Mouse (Mus musculus): ENCODE results near the gene Angptl1. TPM values are rescaled to one million over a fixed set of nuclear protein-coding genes. Genes with fewer than 3 reads are reported as not detected.

Gene Angptl1
- polyA plus RNA-seq (2014; fragmentation: Illumina TruSeq; extraction: RNeasy Lipid Tissue Mini Kit (QIAGEN cat#74804); ENCODE audit: low read depth, low replicate concordance) = 0.65 TPM

DNA sequence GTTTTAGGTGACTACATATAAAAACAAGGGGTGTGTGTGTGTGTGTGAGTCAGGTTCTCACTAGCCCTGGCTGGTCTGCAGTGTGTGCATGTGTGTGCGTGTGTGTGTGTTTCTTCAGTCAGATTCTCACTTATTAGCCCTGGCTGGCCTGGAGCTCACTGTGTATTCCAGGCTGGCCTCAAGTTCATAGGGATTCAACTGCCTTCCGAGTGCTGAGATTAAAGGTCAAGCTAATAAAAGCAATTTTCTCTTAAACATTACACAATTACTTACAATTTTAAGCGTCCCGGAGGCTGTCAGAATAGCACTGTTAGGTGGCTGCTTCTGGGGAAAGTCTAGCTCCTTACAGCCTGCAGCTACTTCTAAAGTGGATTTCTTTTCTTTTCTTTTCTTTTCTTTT lies at the start of gene Angptl1:
Gene Angptl1 (plus strand): TSS at position 386 of the 400 bp plus-strand sequence.

Other genes starting within 250 kb of the Angptl1 start
- gene Tor3a, start 164.2 kb upstream of the Angptl1 start, polyA plus RNA-seq (2014; fragmentation: Illumina TruSeq; extraction: RNeasy Lipid Tissue Mini Kit (QIAGEN cat#74804); ENCODE audit: low read depth, low replicate concordance) = 9.9 TPM
- gene Fam20b, start 119.5 kb upstream of the Angptl1 start, polyA plus RNA-seq (2014; fragmentation: Illumina TruSeq; extraction: RNeasy Lipid Tissue Mini Kit (QIAGEN cat#74804); ENCODE audit: low read depth, low replicate concordance) = 116 TPM
- 31.0 TPM for gene Ralgps2, start 101.1 kb downstream of the Angptl1 start, polyA plus RNA-seq (2014; fragmentation: Illumina TruSeq; extraction: RNeasy Lipid Tissue Mini Kit (QIAGEN cat#74804); ENCODE audit: low read depth, low replicate concordance)